Mouse (Mus musculus): ENCODE data around the gene Znrf4.

Gene Znrf4

DNA sequence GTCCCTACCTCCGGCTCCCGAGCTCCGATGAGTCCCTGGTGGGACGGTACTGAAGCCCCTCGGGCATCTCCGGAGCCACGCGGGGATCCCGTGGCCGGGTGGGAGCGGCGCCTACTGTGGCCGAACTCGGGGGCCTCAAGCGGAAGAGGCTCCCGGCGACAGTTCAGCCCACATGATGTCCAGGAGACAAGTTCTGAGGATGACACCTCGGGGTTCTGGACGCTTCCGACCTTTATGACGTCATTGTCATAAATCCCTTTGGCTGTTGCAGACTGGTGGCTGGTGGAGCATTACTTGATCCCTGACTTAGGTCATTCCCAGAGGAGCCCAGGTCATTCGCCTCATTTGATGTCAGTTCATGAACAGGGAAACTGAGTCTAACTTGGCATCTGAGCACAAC is at the start of gene Znrf4:
TSS of gene Znrf4 (minus strand) at position 122 of the 400 bp plus-strand sequence.
- no peak for DNase-seq

DNA sequence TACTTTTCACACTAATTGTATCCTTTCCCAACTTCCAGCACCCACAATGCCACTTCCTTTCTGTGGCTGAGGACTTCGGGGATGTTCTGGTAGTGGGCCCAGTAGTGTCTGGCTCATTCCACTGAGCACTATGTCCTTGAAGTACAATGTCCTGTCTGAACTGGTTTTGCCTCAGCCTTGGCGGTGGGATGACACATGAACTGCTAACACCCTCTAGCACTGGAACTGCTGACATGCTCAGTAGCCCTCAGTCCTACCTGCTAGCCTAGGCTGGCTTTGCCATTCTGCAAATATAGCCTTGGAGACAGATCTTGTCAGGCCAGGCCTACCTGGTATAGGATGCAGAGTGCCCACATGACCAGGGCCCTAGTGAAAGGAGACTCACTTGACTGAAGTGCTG is 49.6 kb upstream of the Znrf4 start:
- no peak for DNase-seq

DNA sequence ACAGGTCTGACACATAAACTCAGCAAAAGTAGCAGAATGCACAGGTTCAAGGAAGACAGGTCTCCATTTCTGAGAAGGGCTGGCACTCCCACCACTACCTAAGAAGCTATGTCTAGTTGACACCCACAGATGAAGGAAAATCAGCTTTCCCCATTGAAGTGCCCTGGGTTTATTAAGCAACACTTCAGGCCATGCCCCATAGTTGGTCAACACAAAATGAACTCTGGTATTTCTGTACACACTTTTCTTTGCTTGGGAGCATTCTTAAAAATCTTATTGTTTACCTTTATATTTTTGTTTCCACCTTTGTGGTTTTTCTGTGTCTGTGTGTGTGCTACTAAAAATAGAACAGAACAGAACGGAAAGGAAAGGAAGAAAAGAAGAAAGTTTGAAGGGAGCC is 47.9 kb upstream of the Znrf4 start:
- no peak for DNase-seq

DNA sequence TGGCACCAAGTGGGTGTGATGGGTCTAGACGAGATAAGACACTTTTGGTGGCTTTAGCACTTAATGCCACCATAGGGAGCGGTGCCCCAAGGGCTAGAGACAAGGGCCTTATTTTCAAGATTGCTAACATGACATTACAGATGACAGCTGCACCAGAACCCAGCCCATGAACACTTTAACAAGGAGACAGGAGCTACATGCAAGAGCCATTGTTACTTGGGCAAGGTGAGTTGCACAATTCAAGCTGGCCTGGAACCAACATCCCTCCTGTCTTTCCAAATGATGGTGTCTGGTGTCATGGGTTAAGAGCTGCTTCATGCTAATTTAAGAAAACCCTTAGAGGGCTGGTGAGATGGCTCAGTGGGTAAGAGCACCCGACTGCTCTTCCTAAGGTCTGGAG is 47.2 kb upstream of the Znrf4 start:
- no peak for DNase-seq

DNA sequence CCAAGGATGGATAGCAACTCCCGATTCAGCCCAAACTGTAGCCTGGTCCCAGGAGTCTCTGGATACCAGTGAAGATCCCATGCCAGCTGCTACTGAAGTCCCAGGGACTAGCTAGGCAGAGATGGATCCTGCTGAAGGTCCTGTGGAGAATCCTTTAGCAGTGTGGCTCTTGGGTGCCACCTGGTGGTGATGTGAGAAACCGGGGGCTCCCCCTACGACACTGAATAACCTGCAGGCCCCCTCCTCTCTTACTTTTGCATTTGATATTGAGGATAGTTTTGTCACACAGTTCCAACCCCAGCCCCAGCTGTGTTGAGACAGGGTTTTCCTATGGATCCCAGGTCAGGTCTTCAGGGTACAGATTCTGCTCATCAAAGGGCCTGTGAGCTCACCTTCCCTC is 46.2 kb upstream of the Znrf4 start:
- DNase-seq = peak; percentile 64

DNA sequence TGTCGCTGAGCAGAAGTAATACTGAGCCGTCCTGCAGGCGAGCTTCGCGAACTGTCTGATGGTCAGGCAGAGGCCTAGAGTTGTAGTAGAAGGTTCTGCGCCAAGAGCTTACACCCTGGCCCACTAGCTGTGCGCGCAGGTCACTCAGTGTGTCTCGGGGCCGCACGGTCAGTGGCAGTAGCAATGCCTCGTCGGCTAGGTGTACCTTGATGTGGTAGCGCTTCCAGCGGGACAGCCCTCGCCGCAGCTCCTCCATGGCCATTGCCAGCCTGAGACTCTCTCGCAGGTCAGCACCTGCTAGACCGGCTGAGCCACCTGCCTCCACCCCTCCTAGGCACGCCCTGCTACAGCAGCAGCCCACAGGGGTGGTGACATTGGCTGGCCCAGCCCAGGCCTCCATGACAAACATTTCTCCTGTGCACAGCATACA is 41.9 kb upstream of the Znrf4 start, which contains the start of gene Gm20219:
TSS of gene Gm20219 (minus strand) at position 266 of the 430 bp plus-strand sequence.
- no peak for DNase-seq

DNA sequence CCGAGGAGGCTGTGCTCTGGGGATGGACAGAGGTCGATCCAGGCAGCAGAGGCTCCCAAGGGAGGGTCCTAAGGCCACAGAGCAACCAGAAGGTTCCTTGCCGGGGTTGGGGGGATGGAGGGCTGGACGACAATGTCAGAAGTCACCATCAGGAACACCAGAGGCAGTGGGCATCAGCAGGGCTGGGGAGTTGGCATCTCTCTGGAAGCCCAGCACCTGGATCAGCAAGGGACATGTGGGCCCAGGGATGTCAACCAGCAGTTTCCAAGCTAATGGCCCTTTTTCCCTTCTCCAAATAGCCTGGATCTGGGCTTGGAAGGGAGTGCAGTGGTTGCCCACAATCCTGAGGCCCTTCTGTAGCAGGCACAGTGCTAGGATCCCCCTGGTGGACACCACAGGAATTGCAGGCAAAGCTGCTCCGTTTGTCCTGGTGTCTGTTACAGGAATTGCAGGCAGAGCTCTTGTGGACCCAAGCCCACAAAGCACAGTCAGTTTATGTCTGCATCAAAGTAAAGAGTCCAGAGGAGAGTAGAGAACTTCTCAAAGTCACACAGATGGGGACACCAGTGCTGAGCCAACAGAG is 40.6 kb upstream of the Znrf4 start:
- peak; percentile 63 for DNase-seq

DNA sequence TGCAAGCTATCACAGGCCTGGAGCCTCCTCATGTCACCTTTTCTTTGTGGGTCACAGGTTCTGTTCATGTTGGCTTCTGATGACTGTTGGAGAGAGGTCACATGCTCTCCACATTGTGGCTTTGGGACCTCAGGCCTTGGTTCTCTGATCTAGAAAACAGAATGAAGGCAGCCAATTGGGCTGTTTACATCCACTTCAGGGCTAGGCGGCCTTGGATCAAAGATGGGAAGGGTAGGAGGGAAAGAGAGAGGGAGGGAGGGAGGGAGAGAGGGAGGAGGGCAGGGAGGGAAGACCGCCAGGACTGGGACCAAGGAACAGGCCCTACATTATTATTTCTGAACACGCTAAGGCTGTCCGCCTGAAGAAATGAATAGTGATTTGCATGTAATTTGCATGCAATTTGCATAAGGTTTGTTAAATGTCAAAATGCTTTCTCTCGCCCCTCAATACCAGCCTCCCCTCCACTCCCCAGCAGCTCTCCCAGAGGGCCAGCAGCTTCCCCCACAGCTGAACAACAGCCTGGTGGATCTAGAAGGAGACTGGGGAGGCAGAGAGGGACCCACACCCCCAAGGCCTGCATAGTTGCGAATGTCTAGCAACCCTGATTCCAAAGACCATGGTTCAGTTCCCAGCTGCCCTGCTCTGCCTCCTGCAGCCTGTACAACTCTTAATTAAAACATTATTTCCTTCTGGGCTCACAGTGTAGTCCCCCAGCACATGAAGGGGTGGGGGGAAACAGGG is 39.8 kb upstream of the Znrf4 start:
- no peak for DNase-seq

DNA sequence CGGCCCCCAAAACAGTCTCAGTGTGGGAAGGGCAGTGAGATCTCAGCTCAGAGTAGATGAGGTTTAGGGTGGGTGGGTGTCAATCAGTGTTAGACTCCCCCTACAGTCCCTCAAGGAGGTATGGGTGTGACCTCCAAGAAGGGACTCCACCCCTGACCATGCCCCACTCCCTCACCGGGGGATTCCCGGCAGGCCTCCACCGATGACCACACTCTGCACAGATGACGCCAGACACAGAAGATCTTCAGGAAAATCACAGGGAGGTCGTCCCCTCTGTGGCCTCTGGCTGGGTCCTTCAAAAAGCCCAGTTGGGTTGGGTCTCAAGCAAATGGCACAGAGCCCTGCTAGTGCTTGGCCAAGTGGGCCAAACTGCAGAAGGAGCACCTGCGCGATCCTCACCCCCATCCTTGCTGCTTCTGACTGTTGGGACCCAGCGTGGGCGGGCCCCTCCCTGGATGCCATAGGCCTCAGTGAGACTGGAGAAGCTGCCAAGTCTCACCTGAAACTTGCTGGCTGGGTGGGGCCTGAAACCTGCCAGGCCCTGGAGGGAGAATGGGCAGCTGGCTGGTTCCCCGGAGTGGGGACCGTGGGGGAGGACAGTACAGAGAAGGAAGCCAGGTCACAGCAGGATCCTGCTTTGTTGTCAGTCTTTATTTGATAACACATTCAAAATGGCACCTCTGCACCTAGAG is 38.7 kb upstream of the Znrf4 start:
- DNase-seq = no peak

DNA sequence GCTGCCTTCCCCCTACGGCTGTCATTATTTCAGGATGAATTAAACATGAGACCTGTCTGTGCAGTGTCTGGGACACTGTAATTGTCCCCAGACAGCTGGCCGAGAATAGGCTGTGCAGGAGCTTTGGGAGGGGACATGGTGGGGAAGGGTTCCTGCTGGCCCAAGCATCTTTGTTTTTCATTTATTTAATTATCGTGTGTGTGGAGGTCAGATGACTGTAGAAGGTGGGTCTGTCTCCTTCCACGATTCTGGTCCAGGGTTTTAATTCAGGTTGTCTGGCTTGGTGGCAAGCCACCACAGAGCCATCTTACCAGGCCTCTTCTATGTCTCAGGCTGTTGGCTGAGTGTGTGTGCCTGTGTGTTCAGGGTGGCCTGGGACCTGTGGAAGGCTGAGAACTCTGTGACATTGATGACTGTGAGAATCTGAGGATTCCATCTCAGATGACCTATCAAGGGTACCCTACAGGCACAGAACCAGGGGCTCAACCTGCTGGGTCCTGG is 36.4 kb upstream of the Znrf4 start:
- DNase-seq = no peak

DNA sequence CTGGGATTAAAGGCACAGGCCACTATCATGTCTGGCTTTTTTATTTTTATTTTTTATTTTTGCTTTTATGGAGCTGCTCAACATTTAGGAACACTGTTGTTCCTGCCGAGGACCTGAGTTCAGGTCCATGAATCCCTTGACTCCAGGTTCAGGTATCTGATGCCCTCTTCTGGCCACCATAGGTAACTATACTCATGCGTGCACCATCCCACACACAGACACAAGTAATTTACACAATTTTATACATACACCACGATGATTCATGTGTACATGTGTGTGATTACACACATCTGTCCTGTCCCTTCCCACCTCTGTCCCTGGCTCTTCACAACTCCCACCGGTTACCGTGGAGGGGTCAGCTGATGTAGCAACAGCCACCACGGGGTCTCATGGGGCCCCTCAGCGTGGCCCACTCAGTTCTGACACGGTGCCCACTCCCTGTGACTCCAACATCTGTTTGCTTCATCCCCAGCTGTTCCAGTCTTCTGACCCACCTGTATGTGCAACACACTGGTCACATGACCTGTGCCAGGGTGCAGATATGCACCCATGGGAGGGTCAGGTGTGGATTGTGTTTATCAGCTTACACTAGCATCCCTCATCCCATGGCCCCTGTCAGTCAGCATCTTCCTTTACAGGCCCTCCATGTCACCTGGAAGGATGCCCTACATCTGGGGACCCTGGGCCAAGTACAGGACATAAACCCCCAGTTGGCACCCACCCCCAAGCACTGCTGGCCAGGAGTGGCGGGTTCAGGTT is 35.8 kb upstream of the Znrf4 start:
- no peak for DNase-seq

DNA sequence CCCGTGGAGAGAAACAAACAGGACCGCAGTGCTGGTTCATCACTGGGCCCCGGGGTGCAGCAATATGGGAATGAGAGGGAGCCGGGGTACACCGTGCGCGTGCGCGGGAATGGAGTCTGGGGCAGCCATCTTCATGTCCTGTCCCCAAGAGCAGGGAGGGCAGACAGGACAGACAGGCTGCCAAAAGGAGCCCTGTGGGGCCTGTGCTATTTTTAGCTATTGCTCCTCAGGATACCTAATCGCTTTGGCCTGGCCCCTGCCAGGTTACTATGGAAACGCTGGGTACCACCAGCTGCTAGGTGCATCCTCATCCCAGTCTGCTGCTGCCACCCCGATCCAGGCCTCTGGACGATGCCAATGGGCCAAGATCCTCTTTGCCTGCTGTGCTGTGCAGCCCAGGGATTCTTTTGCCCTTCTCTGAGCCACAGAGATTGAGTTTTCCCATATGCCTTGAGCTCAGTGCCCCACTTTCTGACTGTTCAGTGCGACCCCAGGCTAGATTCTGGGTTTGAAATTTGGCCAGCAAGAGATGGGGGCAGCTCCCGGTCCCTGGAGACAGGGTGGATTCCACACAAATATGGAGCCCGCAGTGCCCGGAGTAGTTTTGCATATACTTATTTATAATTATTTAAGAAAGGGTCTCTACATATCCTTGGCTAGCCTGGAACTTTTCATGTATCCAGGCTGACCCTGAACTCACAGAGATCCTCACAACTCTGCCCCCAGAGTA is 35.0 kb upstream of the Znrf4 start:
- no peak for DNase-seq

DNA sequence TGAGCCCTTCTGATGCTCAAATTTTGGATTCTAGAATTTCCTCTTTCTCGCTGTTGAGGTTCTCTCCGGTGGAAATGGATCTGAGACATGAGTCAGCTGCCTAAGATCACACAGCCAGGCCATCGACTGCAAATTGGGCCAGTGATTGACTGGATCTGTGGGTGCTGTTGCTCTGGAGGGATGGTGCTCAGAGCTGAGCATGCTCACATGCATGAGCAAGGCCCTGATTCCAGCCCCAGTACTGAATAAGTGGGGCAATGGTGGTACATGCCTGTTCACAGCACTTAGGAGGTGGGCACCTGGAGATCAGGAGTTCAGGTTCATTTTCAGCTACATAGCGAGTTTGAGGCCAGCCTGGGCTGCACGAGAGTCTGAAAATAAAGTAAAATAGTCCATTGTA is 34.3 kb upstream of the Znrf4 start:
- DNase-seq = no peak

DNA sequence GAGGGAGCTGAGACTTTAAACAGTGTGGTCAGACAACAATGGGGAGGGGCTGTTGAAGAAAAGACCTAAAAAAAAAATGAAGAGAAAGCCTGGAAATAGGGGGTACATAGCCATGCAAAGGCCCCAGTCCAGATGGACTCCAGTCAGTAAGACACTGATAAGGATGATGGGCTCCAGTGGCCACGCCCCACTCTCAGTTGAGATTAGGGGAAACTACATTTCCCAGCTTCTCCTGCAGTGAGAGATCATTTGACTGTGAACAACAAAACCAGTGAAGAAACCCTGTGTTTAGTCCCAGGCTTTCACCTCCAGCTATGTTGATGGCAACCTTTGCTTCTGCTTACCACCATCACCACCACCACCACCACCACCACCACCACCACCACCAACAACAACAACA is 33.7 kb upstream of the Znrf4 start:
- no peak for DNase-seq

DNA sequence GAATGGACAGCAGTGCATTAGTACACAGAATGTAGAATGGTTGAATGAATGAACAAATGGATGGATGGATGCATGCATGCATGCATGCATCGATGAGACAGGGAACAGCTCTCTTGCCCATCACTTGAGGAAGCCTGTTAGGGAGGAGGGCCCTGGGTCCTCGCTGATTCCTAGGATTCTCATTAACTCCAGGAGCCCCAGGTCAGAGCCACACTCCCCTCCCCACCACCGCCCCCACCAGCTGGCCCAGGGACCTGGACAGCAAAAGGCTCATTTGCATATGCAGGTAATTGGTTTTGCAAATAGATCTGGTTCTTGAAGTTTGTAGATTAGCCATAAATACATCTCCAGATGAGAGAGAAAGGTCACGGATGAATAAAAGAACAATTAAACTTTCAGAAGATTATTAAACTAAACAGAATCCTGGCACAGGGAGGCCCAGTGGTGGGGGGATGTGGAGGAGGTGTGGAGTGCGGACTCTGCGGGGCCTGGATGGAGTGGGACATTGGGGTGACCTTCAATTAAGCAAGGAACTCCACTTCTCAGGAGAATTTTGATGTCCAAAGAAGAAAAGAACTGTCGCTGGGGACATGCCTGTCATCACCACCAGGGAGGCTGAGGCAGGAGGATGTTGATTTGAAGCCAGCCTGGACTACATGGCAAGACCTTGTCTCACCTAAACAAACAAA is 32.6 kb upstream of the Znrf4 start:
- no peak for DNase-seq

DNA sequence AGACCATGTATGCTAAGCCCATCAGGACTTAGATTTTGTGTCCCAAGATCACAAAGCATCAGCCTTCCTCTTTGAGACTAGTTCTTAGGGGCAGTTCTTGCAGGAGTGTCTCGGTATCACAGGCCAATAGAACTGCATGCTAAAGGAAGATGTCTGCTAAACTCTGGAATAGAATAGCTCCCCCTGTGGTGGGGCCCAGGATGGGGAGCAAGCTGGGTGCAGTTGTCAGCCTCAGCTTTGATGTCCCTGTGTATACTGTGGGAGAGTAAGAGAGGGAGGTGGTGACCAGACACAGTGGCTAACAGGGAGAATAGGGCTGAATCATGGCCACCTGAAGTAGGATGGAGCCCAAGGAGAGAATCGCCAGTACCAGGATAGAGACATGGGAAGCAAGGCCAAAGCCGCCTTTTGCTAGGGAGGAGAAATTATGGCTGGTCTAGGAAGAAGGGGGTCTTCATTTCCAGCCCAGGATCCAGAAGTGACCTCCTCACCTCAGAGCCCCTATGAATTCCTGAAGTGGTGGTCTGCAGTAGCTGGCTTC is 31.5 kb upstream of the Znrf4 start:
- no peak for DNase-seq

DNA sequence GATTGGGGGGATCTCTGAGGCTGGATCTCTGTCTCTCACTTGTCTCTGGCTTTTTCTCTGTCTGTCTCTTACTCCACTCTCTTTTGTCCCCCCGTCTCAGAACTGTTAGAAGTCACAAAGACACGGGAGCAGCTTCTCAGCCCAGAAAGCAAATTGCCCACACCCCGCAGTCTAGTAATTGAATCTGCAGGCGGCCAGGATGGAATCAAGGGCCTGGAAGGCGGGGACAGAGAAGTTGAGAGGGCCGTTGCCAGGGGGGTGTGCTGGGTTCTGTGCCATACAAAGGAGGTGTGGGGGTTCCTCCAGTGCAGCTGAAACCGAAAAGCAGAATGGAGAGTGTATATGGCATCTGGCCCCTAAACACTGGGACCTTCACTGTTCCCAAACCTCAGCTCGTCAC is 30.5 kb upstream of the Znrf4 start:
- DNase-seq = no peak

DNA sequence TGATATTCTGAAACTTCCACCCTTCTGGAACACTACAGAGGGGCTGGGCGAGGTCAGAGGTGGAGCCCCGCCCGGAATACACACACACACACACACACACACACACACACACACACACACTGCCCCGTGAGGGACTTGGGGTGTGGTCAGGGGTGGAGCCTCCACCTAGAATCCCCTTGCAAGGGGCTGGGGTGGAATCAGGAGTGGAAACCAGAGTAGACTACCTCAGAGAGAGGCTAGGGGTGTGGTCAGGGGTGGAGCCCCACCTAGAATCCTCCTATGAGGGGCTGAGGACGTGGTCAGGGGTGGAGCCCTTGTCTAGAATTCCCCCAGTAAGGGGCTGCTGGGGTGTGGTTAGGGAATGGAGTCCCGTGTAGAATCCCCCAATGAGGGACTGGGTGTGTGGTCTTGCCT is 28.3 kb upstream of the Znrf4 start:
- DNase-seq = no peak

DNA sequence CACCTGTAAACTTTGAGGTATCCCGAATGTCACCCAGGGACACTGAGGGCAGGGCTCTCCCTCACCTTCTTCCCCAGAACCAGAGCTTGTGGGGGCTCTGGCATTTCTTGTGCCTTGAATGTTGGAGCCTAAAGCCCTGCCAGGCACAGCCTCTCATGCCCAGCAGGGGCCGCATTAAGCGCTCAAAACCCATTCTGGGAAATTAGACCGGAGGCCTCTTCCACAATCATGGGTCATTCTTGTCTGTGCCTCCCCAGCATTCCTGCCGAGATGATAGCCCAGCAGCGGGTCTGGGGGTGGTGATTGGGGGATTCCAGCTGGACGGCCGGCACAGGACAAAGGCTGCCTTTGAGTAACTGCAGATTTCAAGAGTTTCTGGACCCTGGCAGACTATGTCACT is 25.7 kb upstream of the Znrf4 start:
- DNase-seq = no peak

DNA sequence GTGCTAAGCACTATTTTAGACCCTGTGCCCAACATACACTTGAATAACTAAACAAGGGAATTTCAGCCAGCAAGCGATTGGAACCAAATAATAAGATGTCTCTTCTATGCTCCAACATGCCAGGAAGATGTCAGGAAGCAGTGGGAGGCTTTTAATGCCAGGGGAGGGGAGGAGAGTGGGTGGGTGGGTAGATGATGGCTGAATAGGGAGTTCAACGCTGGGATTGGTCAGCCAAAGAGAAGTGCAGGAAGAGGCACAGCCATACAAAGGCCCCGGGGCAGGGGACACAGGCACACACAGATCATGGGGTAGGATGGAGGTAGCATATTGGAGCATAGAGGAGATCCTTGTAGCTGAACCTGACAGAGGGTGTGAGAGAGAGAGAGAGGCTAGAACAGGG is 24.6 kb upstream of the Znrf4 start:
- no peak for DNase-seq

DNA sequence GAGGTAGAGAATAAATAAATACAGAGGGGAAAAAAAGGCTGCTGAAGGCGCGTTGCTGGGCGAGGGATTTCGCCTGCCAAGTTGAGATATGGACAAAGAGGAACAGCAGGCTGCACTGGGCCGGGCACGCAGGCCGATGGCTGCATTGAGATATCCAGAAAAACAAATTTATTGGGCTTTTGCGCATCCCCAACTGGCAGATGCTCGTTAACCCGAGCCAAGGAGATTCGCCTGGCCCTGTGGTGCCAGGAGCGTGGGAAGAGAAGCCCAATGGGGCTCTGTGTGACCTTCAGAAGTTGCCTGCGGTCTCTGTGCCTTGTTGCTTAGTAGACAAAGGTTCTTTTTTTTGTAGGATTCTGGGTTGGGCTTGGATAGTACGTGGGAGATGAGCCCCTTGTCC is 24.0 kb upstream of the Znrf4 start:
- no peak for DNase-seq

DNA sequence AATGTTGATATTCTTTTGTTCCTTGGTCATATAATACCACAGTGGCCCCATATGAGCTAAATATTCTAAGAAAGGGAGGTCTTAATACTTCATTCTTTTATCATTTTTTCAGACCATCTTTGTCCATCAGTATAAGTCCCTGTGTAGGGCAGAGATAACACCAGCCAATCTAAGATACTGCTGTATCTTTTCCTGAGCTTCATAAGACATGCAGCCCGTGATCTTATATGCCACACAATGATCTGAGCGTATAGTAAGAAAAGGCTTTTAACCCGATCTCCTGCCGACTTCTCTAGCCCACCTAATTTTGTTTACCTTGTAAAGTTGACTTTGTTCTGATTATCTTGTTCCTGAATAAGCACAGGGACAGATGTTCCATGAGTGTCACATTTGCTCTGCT is 12.7 kb upstream of the Znrf4 start:
- DNase-seq = no peak
